Mouse (Mus musculus) fat pad, adult 2 months (tissue): ENCODE measurements around the gene Tcf21.

Experiments
- DNase-seq: peaks from one replicate; pipeline ENCODE4 v3.0.0-alpha.2; 2011; ENCODE audit warnings: low read depth, low spot score; ENCODE audit errors: extremely low read depth

The Tcf21 gene

GRCm38 (mm10) chr10:22819871-22820590 lies at the start of gene Tcf21:
TSS of gene Tcf21 (minus strand) at chr10:22820174.
- no peak for DNase-seq

GRCm38 (mm10) chr10:22868386-22868918 lies 48.5 kb upstream of the Tcf21 start:
- DNase-seq: no peak

GRCm38 (mm10) chr10:22867210-22867609 lies 47.2 kb upstream of the Tcf21 start:
- DNase-seq: no peak

- no peak for DNase-seq
Measured at GRCm38 (mm10) chr10:22858111-22858510, 38.1 kb upstream of the Tcf21 start.

DNA sequence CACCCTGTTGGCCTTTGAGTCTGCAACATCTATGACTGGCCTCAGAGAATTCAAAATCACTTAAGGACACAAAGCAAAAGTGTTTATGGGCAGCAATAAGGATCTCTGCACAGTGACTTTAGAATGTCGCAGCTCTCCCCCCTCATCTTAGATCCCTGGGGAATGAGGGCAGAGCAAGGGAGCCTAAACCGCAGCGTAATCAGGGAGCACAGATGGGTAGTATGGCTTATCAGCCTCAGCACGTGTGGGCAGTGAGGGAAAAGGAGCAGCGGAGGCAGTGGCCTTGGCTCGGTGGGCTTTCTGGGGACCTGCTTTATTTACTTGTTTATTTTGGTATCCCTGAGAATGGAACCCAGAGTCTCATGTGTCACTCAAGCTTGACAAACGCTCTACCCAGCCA lies 34.4 kb upstream of the Tcf21 start:
- DNase-seq: no peak

DNA sequence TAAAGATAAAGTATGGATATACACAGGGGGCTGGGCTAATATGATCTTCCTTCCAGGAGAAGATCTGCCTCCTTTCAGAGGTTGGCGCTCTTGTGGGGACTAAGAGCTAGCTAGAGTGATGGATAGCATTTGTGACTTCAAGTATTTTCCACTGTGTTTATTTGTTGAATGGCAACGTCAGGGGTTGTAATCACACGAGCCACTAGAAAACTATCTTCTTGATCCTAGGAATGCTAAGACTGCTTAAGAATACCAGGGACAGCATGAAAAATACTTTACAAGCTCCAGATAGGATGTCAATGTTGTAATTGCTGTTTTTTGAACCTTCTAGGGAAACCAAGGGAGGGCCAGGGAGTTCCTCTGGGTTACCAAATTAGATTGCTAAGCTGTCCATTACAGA lies 25.4 kb upstream of the Tcf21 start:
- DNase-seq: no peak

DNA sequence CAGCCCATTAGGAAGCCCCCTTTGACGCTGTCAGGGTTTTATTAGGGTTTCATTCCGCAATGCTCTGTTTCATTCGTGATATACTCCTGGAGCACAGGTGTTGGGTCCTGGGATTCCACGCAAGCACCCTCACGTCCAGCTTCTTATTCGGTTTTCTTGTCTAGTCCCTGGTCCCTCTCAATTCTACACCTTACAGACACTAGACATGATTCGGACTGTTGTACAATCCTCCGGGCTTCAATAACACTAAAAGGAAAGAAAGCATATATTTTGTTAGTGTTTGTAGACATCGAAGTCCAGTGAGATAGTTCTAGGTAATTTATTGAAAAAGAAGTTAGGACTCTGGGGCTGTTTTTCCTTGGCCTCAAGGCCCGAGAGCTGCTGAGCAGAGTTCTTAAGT lies 24.8 kb upstream of the Tcf21 start:
- DNase-seq: no peak

- DNase-seq: no peak
Measured at GRCm38 (mm10) chr10:22843440-22844361, 23.7 kb upstream of the Tcf21 start.

GRCm38 (mm10) chr10:22842781-22843439 lies 22.9 kb upstream of the Tcf21 start:
- DNase-seq: no peak

DNA sequence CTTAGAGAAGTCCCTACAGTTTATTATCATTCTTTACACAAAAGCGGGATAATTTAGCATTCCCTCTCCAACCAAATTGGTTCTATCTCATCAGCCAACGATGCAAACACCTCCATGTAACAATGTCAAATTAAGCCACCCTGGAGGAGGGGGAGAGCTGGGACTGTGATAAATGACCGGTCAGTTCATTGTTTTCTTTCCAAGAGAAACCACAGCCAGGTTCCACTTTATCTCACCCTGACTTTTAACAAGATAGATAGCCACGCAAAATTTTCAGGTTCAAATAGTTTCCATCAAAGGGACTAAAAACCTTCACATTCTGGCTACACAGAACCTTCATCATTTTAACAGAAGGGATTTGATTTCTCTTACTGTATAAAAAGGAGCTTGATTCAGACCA lies 22.1 kb upstream of the Tcf21 start:
- no peak for DNase-seq

GRCm38 (mm10) chr10:22826244-22826643 lies 6.3 kb upstream of the Tcf21 start:
- DNase-seq: no peak

DNA sequence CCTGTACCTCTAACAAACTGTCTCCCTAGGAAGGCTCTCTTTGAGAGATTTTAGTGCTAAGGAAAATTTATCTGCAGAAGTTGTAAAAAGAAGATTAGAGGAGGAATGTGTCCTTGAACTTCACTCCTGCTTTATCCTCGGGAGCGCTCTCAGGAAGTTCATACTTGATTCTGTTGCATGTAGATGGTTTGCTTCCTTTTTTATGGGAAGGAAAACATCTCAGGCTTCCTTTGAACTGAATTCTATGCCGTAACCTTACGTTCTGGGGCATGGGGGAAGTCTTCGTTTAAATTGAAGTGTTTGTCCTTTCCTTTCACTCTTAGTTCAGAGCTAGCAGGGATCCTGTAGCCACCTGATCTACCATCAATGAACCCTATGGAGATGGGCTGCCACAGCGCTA lies 2.9 kb upstream of the Tcf21 start:
- no peak for DNase-seq

DNA sequence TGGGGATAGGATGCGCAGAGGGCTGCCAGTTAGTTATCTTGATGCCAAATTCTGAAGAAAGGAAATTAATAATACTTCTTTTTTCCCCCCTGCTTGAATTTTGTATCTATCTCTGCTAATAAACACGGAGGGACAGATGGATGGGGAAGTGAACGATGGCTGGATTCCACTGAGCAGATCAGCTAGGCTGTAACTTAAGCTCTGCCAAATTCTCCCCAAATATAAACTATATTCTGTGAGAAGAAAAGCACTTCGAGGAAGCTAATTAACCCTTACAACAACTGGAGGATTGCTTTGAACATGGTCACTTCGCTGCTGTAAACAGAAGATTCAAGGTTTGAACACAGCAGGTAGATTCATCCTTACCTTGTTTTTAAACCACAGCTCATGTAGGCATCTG lies 2.5 kb upstream of the Tcf21 start:
- no peak for DNase-seq

DNA sequence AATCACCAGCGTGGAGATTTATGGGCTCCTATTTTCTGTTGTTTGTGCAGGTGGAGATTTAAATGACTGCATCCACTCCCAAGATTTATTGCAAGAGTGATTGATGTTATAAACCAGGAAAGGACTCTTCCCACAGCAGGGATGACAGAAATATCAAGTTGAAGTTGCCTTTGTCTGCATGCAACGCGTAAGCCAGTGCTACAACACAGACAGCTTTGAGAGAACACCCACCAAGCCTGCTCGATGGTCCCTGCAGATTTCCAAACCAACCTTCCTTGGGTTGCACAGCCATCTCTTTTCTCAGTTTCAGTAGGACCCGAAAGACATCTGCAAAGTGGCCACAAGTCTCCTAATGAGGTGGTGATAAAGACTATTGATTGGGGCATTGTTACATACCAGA lies 1.7 kb upstream of the Tcf21 start:
- DNase-seq: no peak

GRCm38 (mm10) chr10:22821267-22821666 lies 1.3 kb upstream of the Tcf21 start:
- no peak for DNase-seq

DNA sequence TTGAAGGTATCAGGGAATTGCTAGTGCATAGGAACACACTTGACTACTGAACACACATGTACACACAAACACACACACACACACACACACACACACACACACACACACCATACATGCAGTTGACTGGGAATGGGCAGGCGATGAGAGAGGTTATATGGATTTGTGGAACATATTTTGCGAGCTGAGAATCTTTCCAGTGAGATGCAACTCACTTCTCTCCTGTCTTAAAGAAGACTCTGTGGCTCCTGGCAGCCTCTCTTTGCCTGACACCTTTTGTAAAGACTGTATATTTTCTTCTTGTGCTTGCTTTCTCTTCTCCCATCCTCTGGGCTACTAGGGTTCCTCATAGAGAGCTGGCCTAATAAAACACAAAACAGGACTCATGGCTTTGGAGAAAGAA lies 867 bp upstream of the Tcf21 start:
- no peak for DNase-seq

- DNase-seq: no peak
Measured at GRCm38 (mm10) chr10:22819239-22819870, 619 bp downstream of the Tcf21 start.

DNA sequence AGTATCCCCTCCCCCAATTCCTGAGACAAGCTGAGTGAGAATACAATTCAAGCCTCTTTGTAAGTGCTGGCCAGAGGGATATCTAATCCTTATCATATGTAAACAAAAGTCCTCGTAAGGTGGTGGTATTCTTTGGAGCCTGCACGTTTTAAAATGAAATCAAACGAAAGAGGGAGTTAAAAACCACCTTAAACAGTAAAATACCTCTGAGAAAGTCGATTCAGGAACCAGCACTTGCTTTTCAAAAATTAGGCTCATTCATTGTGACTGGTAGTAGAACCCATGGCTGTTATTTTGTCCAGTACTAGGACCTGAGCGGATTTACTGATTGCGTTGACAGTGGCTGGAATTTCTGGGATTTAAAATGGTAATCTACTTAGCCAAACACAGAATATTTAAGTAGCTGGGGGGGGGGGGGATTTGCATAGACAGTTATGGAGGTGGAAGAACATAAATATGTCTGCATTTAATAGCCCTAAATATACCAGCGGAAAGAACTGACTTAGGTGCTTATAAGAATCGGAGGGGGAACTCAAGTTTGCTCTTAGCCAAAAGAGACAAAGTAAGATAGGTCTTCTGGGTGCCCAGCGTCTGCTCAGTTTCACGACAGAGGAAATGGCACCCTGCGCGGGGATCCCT lies 1.3 kb downstream of the Tcf21 start:
- DNase-seq: no peak

GRCm38 (mm10) chr10:22817976-22818375 lies 2.0 kb downstream of the Tcf21 start:
- DNase-seq: no peak

DNA sequence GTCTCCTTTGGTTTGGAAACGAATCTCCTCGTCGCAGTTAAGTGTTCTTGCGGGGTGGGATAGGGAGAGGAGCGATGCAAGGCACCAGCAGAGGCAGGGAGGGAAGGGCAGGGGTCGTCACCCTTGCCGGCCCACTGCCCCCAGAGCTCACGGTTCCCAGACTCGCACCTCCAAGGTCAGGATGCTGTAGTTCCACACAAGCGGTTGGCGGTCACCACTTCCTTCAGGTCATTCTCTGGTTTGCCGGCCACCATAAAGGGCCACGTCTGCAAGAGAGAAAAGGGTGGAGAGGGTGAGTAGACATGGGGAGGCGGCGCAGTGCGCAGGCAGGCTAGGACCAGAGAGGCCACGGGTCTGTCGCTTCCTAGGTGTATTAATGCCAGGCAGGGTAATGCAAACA lies 2.4 kb downstream of the Tcf21 start:
- no peak for DNase-seq
